Mouse (Mus musculus): ENCODE measurements around the gene Cd7. TPM values are rescaled to one million over a fixed set of nuclear protein-coding genes. Genes with fewer than 3 reads are reported as not detected.
"Not testable (repeated sequence)": the region's sequence is repeated elsewhere in the genome, so short reads cannot be mapped to it uniquely, and the experiment has no call there.

Gene Cd7
- polyA plus RNA-seq (2015; fragmentation: Nextera tagmentation; extraction: Ambion mirVana), result 5.2 TPM in 1 of 2 replicates, not detected in the other

DNA sequence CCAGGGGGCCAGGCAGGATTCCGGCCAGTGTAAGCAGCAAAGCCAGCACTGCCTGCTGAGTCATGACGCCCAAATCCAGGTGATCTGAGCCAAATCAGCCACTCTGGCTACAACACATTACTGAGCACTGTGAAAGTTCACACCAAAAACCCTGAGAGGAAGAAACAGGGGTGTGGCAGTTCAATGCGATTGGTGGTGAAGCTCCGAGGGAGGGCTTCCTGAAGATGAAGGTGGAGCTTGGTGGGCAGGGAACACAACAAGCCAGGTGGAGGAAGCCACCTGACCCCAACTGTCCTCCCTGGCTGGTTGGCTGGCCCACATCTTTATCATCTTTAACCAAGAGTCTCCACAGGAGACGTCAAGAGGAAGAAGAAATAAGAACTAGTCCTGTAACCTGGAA, at the start of gene Cd7:
Gene Cd7, minus strand, starts transcription at position 117 of the 400 bp plus-strand sequence.
- Histone ChIP-seq H3K9ac (replicated peaks) (no peak within 1 kb of the TSS), H3K4me3 (replicated peaks) (no peak within 1 kb of the TSS), H3K27me3 (replicated peaks) (no peaks in the 10 kb centered on the region; the same call in 1 of the 2 replicates), H3K27ac (replicated peaks) (no peak within 1 kb of the TSS), H3K4me2 (no peak within 1 kb of the TSS), H3K36me3 (no peaks in the 10 kb centered on the region), H3K4me1 (no peaks in the 10 kb centered on the region), H3K9me3 (replicated peaks) (no peaks in the 10 kb centered on the region)
- 79% methylated on average over 5 of the region's 5 CpGs for WGBS
- no peak for ATAC-seq (ENCODE audit: low FRiP score)

GRCm38 (mm10) chr11:121088997-121089396, 49.8 kb upstream of the Cd7 start:
- WGBS, result 87% methylated on average over 6 of the region's 6 CpGs
- Histone ChIP-seq H3K4me3 (replicated peaks) (no peak overlapping the region), H3K9me3 (replicated peaks) (no peaks in the 10 kb centered on the region), H3K36me3 (no peaks in the 10 kb centered on the region), H3K4me2 (no peak overlapping the region), H3K9ac (replicated peaks) (no peak overlapping the region), H3K4me1 (no peaks in the 10 kb centered on the region), H3K27me3 (replicated peaks) (no peaks in the 10 kb centered on the region), H3K27ac (replicated peaks) (no peak overlapping the region)
- no peak for ATAC-seq (ENCODE audit: low FRiP score)

DNA sequence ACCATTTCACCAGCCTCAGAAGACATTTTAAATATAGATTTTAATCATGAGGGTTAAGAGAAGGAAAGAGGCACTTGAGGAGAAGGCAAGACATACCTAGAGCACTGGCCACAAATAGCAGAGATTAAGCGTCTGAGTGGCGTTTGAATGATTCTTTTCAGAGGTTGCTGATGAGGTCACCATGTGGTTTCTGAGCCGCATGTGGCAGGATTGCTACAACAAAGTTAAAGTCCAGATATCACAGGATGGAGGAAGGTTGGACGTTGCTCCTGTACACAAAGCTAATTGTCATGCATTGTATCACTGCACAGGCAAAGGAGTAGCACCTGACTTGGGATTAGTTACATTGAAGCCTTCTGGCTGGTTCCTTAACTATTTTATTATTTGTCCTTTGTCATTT, 47.1 kb upstream of the Cd7 start:
- 77% methylated on average over 4 of the region's 4 CpGs for WGBS
- no peak for ATAC-seq (ENCODE audit: low FRiP score)

GRCm38 (mm10) chr11:121085181-121085580, 46.0 kb upstream of the Cd7 start:
- no peak overlapping the region for H3K9ac ChIP-seq (replicated peaks)
- no peak overlapping the region for H3K4me2 ChIP-seq
- H3K4me3 ChIP-seq (replicated peaks), result no peak overlapping the region
- no peak overlapping the region for H3K27ac ChIP-seq (replicated peaks)
- no peaks in the 10 kb centered on the region for H3K4me1 ChIP-seq
- ATAC-seq (ENCODE audit: low FRiP score), result no peak
- H3K27me3 ChIP-seq (replicated peaks), result no peaks in the 10 kb centered on the region
- H3K36me3 ChIP-seq, result no peaks in the 10 kb centered on the region
- WGBS, result 77% methylated on average over 5 of the region's 5 CpGs
- no peaks in the 10 kb centered on the region for H3K9me3 ChIP-seq (replicated peaks)

More for the DNA sequence above, 47.1 kb upstream of the Cd7 start:
- H3K9me3 ChIP-seq (replicated peaks), result no peaks in the 10 kb centered on the region
- H3K4me2 ChIP-seq, result no peak overlapping the region
- no peaks in the 10 kb centered on the region for H3K36me3 ChIP-seq
- no peak overlapping the region for H3K4me3 ChIP-seq (replicated peaks)
- H3K27me3 ChIP-seq (replicated peaks), result no peaks in the 10 kb centered on the region
- no peaks in the 10 kb centered on the region for H3K4me1 ChIP-seq
- no peak overlapping the region for H3K9ac ChIP-seq (replicated peaks)
- no peak overlapping the region for H3K27ac ChIP-seq (replicated peaks)

- Histone ChIP-seq H3K4me1 (no peaks in the 10 kb centered on the region), H3K9me3 (replicated peaks) (no peaks in the 10 kb centered on the region), H3K4me2 (no peak overlapping the region), H3K27me3 (replicated peaks) (no peaks in the 10 kb centered on the region), H3K4me3 (replicated peaks) (no peak overlapping the region), H3K27ac (replicated peaks) (no peak overlapping the region), H3K9ac (replicated peaks) (no peak overlapping the region), H3K36me3 (no peaks in the 10 kb centered on the region)
- 78% methylated on average over 6 of the region's 6 CpGs for WGBS
- ATAC-seq (ENCODE audit: low FRiP score), result no peak
Observed at GRCm38 (mm10) chr11:121082857-121083500, 43.8 kb upstream of the Cd7 start.

GRCm38 (mm10) chr11:121082250-121082649, 43.0 kb upstream of the Cd7 start:
- no peaks in the 10 kb centered on the region for H3K4me1 ChIP-seq
- no peak overlapping the region for H3K4me2 ChIP-seq
- H3K9ac ChIP-seq (replicated peaks), result no peak overlapping the region
- H3K27ac ChIP-seq (replicated peaks), result no peak overlapping the region
- 88% methylated on average over 3 of the region's 3 CpGs for WGBS
- no peaks in the 10 kb centered on the region for H3K9me3 ChIP-seq (replicated peaks)
- no peaks in the 10 kb centered on the region for H3K27me3 ChIP-seq (replicated peaks)
- no peak for ATAC-seq (ENCODE audit: low FRiP score)
- H3K4me3 ChIP-seq (replicated peaks), result no peak overlapping the region
- no peaks in the 10 kb centered on the region for H3K36me3 ChIP-seq

- 81% methylated on average over 3 of the region's 3 CpGs for WGBS
- no peaks in the 10 kb centered on the region for H3K36me3 ChIP-seq
- no peak within 1 kb of the TSS for H3K4me2 ChIP-seq
- no peak within 1 kb of the TSS for H3K9ac ChIP-seq (replicated peaks)
- H3K9me3 ChIP-seq (replicated peaks), result no peaks in the 10 kb centered on the region
- ATAC-seq (ENCODE audit: low FRiP score), result no peak
- no peak within 1 kb of the TSS for H3K27ac ChIP-seq (replicated peaks)
- no peak within 1 kb of the TSS for H3K4me3 ChIP-seq (replicated peaks)
- no peaks in the 10 kb centered on the region for H3K27me3 ChIP-seq (replicated peaks)
- no peaks in the 10 kb centered on the region for H3K4me1 ChIP-seq
Observed at GRCm38 (mm10) chr11:121081120-121081519, 41.9 kb upstream of the Cd7 start, which contains the start of gene Sectm1a. Gene Sectm1a (minus strand): TSS chr11:121081220.

GRCm38 (mm10) chr11:121080330-121080729, 41.1 kb upstream of the Cd7 start:
- H3K4me3 ChIP-seq (replicated peaks), result no peak overlapping the region
- H3K4me1 ChIP-seq, result no peaks in the 10 kb centered on the region
- no peak overlapping the region for H3K27ac ChIP-seq (replicated peaks)
- ATAC-seq (ENCODE audit: low FRiP score), result no peak
- H3K36me3 ChIP-seq, result no peaks in the 10 kb centered on the region
- no peaks in the 10 kb centered on the region for H3K9me3 ChIP-seq (replicated peaks)
- H3K9ac ChIP-seq (replicated peaks), result no peak overlapping the region
- 95% methylated on average over 8 of the region's 8 CpGs for WGBS
- H3K4me2 ChIP-seq, result no peak overlapping the region
- no peaks in the 10 kb centered on the region for H3K27me3 ChIP-seq (replicated peaks)

GRCm38 (mm10) chr11:121075655-121076054, 36.4 kb upstream of the Cd7 start:
- no peak overlapping the region for H3K9ac ChIP-seq (replicated peaks)
- no peak overlapping the region for H3K4me2 ChIP-seq
- H3K36me3 ChIP-seq, result no peaks in the 10 kb centered on the region
- no peak overlapping the region for H3K4me3 ChIP-seq (replicated peaks)
- WGBS, result 73% methylated on average over 5 of the region's 5 CpGs
- no peak overlapping the region for H3K27ac ChIP-seq (replicated peaks)
- no peaks in the 10 kb centered on the region for H3K27me3 ChIP-seq (replicated peaks)
- no peaks in the 10 kb centered on the region for H3K4me1 ChIP-seq
- no peaks in the 10 kb centered on the region for H3K9me3 ChIP-seq (replicated peaks)
- no peak for ATAC-seq (ENCODE audit: low FRiP score)

DNA sequence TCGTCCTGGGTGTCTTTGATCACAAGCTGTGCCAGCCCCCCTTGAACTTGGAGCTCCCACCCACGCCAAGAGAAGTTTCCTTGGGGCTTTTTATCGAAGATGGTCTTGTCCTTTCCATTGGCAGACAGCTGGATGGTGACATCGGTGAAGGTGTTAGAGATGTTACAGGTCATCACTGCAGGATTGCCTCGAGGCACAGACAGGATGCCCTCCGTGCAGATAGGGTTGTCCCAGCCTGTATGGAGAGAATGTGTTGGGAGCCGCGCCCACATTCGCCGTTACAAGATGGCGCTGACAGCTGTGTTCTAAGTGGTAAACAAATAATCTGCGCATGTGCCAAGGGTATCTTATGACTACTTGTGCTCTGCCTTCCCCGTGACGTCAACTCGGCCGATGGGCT, 30.4 kb upstream of the Cd7 start:
- H3K9me3 ChIP-seq (replicated peaks); H3K27ac ChIP-seq (replicated peaks); H3K4me2 ChIP-seq; H3K27me3 ChIP-seq (replicated peaks); H3K36me3 ChIP-seq; H3K4me1 ChIP-seq; H3K9ac ChIP-seq (replicated peaks); H3K4me3 ChIP-seq (replicated peaks); ATAC-seq (ENCODE audit: low FRiP score): not testable (repeated sequence)
- 94% methylated on average over 12 of the region's 16 CpGs for WGBS

- H3K9ac ChIP-seq (replicated peaks), result no peak overlapping the region
- 90% methylated on average over 2 of the region's 2 CpGs for WGBS
- ATAC-seq (ENCODE audit: low FRiP score), result no peak
Observed at GRCm38 (mm10) chr11:121067895-121068294, 28.7 kb upstream of the Cd7 start.

GRCm38 (mm10) chr11:121064197-121064596, 25.0 kb upstream of the Cd7 start:
- Histone ChIP-seq H3K27me3 (replicated peaks) (no peaks in the 10 kb centered on the region), H3K36me3 (no peaks in the 10 kb centered on the region), H3K9me3 (replicated peaks) (no peaks in the 10 kb centered on the region), H3K9ac (replicated peaks) (no peak overlapping the region), H3K4me1 (no peaks in the 10 kb centered on the region), H3K4me2 (no peak overlapping the region), H3K27ac (replicated peaks) (no peak overlapping the region), H3K4me3 (replicated peaks) (no peak overlapping the region)
- WGBS, result 83% methylated on average over 3 of the region's 3 CpGs
- no peak for ATAC-seq (ENCODE audit: low FRiP score)

More at GRCm38 (mm10) chr11:121067895-121068294, 28.7 kb upstream of the Cd7 start:
- H3K4me2 ChIP-seq, result no peak overlapping the region
- no peak overlapping the region for H3K27ac ChIP-seq (replicated peaks)
- no peaks in the 10 kb centered on the region for H3K27me3 ChIP-seq (replicated peaks)
- no peaks in the 10 kb centered on the region for H3K9me3 ChIP-seq (replicated peaks)
- H3K36me3 ChIP-seq, result no peaks in the 10 kb centered on the region
- H3K4me3 ChIP-seq (replicated peaks), result no peak overlapping the region
- no peaks in the 10 kb centered on the region for H3K4me1 ChIP-seq
